Mouse (Mus musculus) intestine, embryonic 16.5 days (tissue): ENCODE measurements around the gene Traf7. TPM values are rescaled to one million over a fixed set of nuclear protein-coding genes. Genes with fewer than 3 reads are reported as not detected.

ENCODE experiments used
- ATAC-seq: fragments of 200-750 bp; cut with Nextera tagmentation; 2 replicates; pipeline ENCODE4 v1.8.0; 2017; ENCODE audit warnings: moderate TSS enrichment, moderate library complexity
- H3K27ac ChIP-seq: fragments of 300-500 bp; sonication (generic); 2 replicates; pipeline ENCODE4 v1.5.1; 2014; ENCODE audit warnings: mild to moderate bottlenecking, low read length
- H3K27me3 ChIP-seq: fragments of 300-500 bp; sonication (generic); replicated peaks from 2 replicates; pipeline ENCODE4 v1.6.1; 2014; ENCODE audit warnings: low read length, control low read depth, mixed read lengths; ENCODE audit not compliant: control insufficient read depth, insufficient read depth
- H3K36me3 ChIP-seq: fragments of 300-500 bp; sonication (generic); 2 replicates; pipeline ENCODE4 v1.6.1; 2014; ENCODE audit warnings: low read length, control low read depth; ENCODE audit not compliant: control insufficient read depth, insufficient read depth
- H3K4me1 ChIP-seq: fragments of 300-500 bp; sonication (generic); 2 replicates; pipeline ENCODE4 v1.6.1; 2014; ENCODE audit warnings: low read length, control low read depth, mixed read lengths; ENCODE audit not compliant: control insufficient read depth, insufficient read depth
- H3K4me2 ChIP-seq: fragments of 300-500 bp; sonication (generic); 2 replicates; pipeline ENCODE4 v1.6.1; 2014; ENCODE audit warnings: low read depth, low read length, control low read depth
- H3K4me3 ChIP-seq: fragments of 300-500 bp; sonication (generic); 2 replicates; pipeline ENCODE4 v1.5.1; 2014; ENCODE audit warnings: mild to moderate bottlenecking, low read length
- H3K9ac ChIP-seq: fragments of 300-500 bp; sonication (generic); 2 replicates; pipeline ENCODE4 v1.6.1; 2014; ENCODE audit warnings: low read depth, low read length
- H3K9me3 ChIP-seq: fragments of 300-500 bp; sonication (generic); 2 replicates; pipeline ENCODE4 v1.6.1; 2016; ENCODE audit warnings: low read length, control low read depth; ENCODE audit not compliant: control insufficient read depth
- WGBS: fragments of 180-500 bp; shearing (Covaris S2); extraction: QIAGEN DNeasy Blood & Tissue Kit; methylation state at CpG from one replicate; pipeline ENCODE4 v1.1.7; 2014; 5-methylcytosine and 5-hydroxymethylcytosine counted together
- polyA plus RNA-seq: library from polyadenylated mRNA; unstranded; fragments of >200 nt; fragmentation: Nextera tagmentation; extraction: Ambion mirVana; gene quantifications from 2 replicates; pipeline ENCODE4 v1.2.1, GENCODE M21; 2015

The Traf7 gene
- polyA plus RNA-seq, 1 experiment from 2014 or later: 87.6 TPM

GRCm38 (mm10) chr17:24548921-24549617 is 21.3 kb upstream of the Traf7 start:
- peak overlapping the region; percentile 89 for H3K4me3 ChIP-seq
- peak overlapping the region; percentile 63 for H3K9ac ChIP-seq
- ATAC-seq: peak; percentile 27
- peak overlapping the region; percentile 82 for H3K4me2 ChIP-seq
- H3K27ac ChIP-seq: peak overlapping the region; percentile 75
- no peaks in the 10 kb centered on the region for H3K9me3 ChIP-seq
- 5% methylated on average over 23 of the region's 23 CpGs for WGBS
- H3K27me3 ChIP-seq: no peaks in the 10 kb centered on the region
- H3K36me3 ChIP-seq: no peaks in the 10 kb centered on the region
- H3K4me1 ChIP-seq: peaks cover 23% of the 10 kb centered on the region

GRCm38 (mm10) chr17:24548435-24548834 is 20.7 kb upstream of the Traf7 start:
- Histone ChIP-seq H3K9me3 (no peaks in the 10 kb centered on the region), H3K36me3 (no peaks in the 10 kb centered on the region), H3K27me3 (no peaks in the 10 kb centered on the region), H3K4me2 (peak overlapping the region; percentile 82), H3K4me1 (peaks cover 23% of the 10 kb centered on the region), H3K27ac (no peak overlapping the region), H3K4me3 (peak overlapping the region; percentile 89), H3K9ac (no peak overlapping the region)
- 31% methylated on average over 9 of the region's 9 CpGs for WGBS
- ATAC-seq: no peak

GRCm38 (mm10) chr17:24546234-24546633 is 18.5 kb upstream of the Traf7 start:
- Histone ChIP-seq H3K9me3 (no peaks in the 10 kb centered on the region), H3K9ac (no peak overlapping the region), H3K4me1 (peaks cover 17% of the 10 kb centered on the region), H3K36me3 (no peaks in the 10 kb centered on the region), H3K27me3 (no peaks in the 10 kb centered on the region), H3K4me2 (no peak overlapping the region), H3K27ac (peak overlapping the region; percentile 49; the same call in 1 of the 2 replicates), H3K4me3 (no peak overlapping the region)
- 60% methylated on average over 3 of the region's 3 CpGs for WGBS
- ATAC-seq: no peak

GRCm38 (mm10) chr17:24545247-24545646 is 17.5 kb upstream of the Traf7 start:
- no peaks in the 10 kb centered on the region for H3K27me3 ChIP-seq
- no peak for ATAC-seq
- no peak overlapping the region for H3K9ac ChIP-seq
- 83% methylated on average over 2 of the region's 2 CpGs for WGBS
- no peak overlapping the region for H3K27ac ChIP-seq
- peaks cover 10% of the 10 kb centered on the region for H3K4me1 ChIP-seq
- H3K9me3 ChIP-seq: no peaks in the 10 kb centered on the region
- no peaks in the 10 kb centered on the region for H3K36me3 ChIP-seq
- H3K4me2 ChIP-seq: no peak overlapping the region
- H3K4me3 ChIP-seq: no peak overlapping the region

- peak overlapping the region; percentile 16; the same call in 1 of the 2 replicates for H3K4me2 ChIP-seq
- no peaks in the 10 kb centered on the region for H3K9me3 ChIP-seq
- no peak overlapping the region for H3K27ac ChIP-seq
- no peak for ATAC-seq
- H3K36me3 ChIP-seq: no peaks in the 10 kb centered on the region
- no peaks in the 10 kb centered on the region for H3K27me3 ChIP-seq
- 21% methylated on average over 12 of the region's 12 CpGs for WGBS
- no peak overlapping the region for H3K4me3 ChIP-seq
- H3K4me1 ChIP-seq: peaks cover 10% of the 10 kb centered on the region
- H3K9ac ChIP-seq: peak overlapping the region; percentile 45; the same call in 1 of the 2 replicates
These were observed 16.9 kb upstream of the Traf7 start for GRCm38 (mm10) chr17:24544613-24545012.

- H3K36me3 ChIP-seq: no peaks in the 10 kb centered on the region
- ATAC-seq: 0 out of 2 replicates have a peak, but pooled peaks have one; percentile 36
- no peak overlapping the region for H3K9ac ChIP-seq
These were observed 12.6 kb upstream of the Traf7 start for GRCm38 (mm10) chr17:24540375-24540774.

GRCm38 (mm10) chr17:24538950-24539349 is 11.2 kb upstream of the Traf7 start:
- Histone ChIP-seq H3K9me3 (no peaks in the 10 kb centered on the region), H3K27me3 (no peaks in the 10 kb centered on the region), H3K4me2 (no peak overlapping the region), H3K9ac (no peak overlapping the region), H3K4me1 (no peaks in the 10 kb centered on the region), H3K4me3 (no peak overlapping the region), H3K36me3 (no peaks in the 10 kb centered on the region), H3K27ac (no peak overlapping the region)
- WGBS: 66% methylated on average over 8 of the region's 8 CpGs
- no peak for ATAC-seq

More at GRCm38 (mm10) chr17:24540375-24540774, 12.6 kb upstream of the Traf7 start:
- no peak overlapping the region for H3K27ac ChIP-seq
- no peaks in the 10 kb centered on the region for H3K4me1 ChIP-seq
- H3K27me3 ChIP-seq: no peaks in the 10 kb centered on the region
- H3K9me3 ChIP-seq: no peaks in the 10 kb centered on the region
- 12% methylated on average over 3 of the region's 3 CpGs for WGBS
- H3K4me3 ChIP-seq: no peak overlapping the region
- H3K4me2 ChIP-seq: no peak overlapping the region

- no peak overlapping the region; the same call in 1 of the 2 replicates for H3K9ac ChIP-seq
- H3K4me1 ChIP-seq: peaks cover 9% of the 10 kb centered on the region
- H3K4me2 ChIP-seq: no peak overlapping the region
- no peak overlapping the region for H3K27ac ChIP-seq
- ATAC-seq: no peak
- no peaks in the 10 kb centered on the region for H3K9me3 ChIP-seq
- no peaks in the 10 kb centered on the region for H3K36me3 ChIP-seq
- 40% methylated on average over 3 of the region's 3 CpGs for WGBS
- H3K4me3 ChIP-seq: no peak overlapping the region
- no peaks in the 10 kb centered on the region for H3K27me3 ChIP-seq
These were observed 9.8 kb upstream of the Traf7 start for GRCm38 (mm10) chr17:24537536-24537935.

- Histone ChIP-seq H3K9ac (no peak overlapping the region), H3K27ac (no peak overlapping the region), H3K27me3 (no peaks in the 10 kb centered on the region), H3K4me1 (peaks cover 20% of the 10 kb centered on the region), H3K4me3 (no peak overlapping the region), H3K4me2 (no peak overlapping the region), H3K9me3 (no peaks in the 10 kb centered on the region), H3K36me3 (no peaks in the 10 kb centered on the region)
- ATAC-seq: no peak
- WGBS: 42% methylated on average over 5 of the region's 5 CpGs
These were observed 7.6 kb upstream of the Traf7 start for GRCm38 (mm10) chr17:24535300-24535699.
